7 mouse cellular contexts compared by ENCODE assay signal in genomic region chr6:88445661-88446060, GRCm38 (mm10). TPM values are rescaled to one million over a fixed set of nuclear protein-coding genes. Genes with fewer than 3 reads are reported as not detected.
DNase-seq lines count a peak whose midpoint lies in the region; ATAC-seq lines count a peak whose summit lies in the region.

No protein-coding gene starts in this region.

- H3K27me3 ChIP-seq in neural tube, embryonic 11.5 days (ENCODE audit: control insufficient read depth, insufficient read depth, low read length) = no peaks in the 10 kb centered on the region
- no peaks in the 10 kb centered on the region for H3K27me3 ChIP-seq in embryonic facial prominence, embryonic 15.5 days
- no peaks in the 10 kb centered on the region for H3K27me3 ChIP-seq in liver, embryonic 11.5 days (replicated peaks; ENCODE audit: control insufficient read depth, insufficient read depth, low read length)
- H3K27me3 ChIP-seq in stomach, embryonic 16.5 days (ENCODE audit: control insufficient read depth, insufficient read depth, low read length) = no peaks in the 10 kb centered on the region

- no peaks in the 10 kb centered on the region for H3K9me3 ChIP-seq in neural tube, embryonic 11.5 days (ENCODE audit: control insufficient read depth, low read length)
- no peaks in the 10 kb centered on the region for H3K9me3 ChIP-seq in embryonic facial prominence, embryonic 15.5 days (replicated peaks)
- H3K9me3 ChIP-seq in liver, embryonic 11.5 days (ENCODE audit: control insufficient read depth, low read length) = no peaks in the 10 kb centered on the region
- H3K9me3 ChIP-seq in stomach, embryonic 16.5 days (replicated peaks; ENCODE audit: control insufficient read depth, low read length) = no peaks in the 10 kb centered on the region

- no peak for ATAC-seq in neural tube, embryonic 11.5 days (ENCODE audit: insufficient read depth, low FRiP score, low TSS enrichment)
- no peak for ATAC-seq in embryonic facial prominence, embryonic 15.5 days (ENCODE audit: insufficient number of reproducible peaks, low FRiP score, low TSS enrichment, low read depth)
- ATAC-seq in liver, embryonic 11.5 days (replicated peaks; ENCODE audit: low FRiP score) = no peak
- ATAC-seq in stomach, embryonic 16.5 days (ENCODE audit: insufficient read depth, low FRiP score) = no peak

- peak overlapping the region; percentile 86 for H3K9ac ChIP-seq in neural tube, embryonic 11.5 days (ENCODE audit: low read length)
- H3K9ac ChIP-seq in embryonic facial prominence, embryonic 15.5 days = peak overlapping the region; percentile 67
- H3K9ac ChIP-seq in liver, embryonic 11.5 days (ENCODE audit: low read depth, low read length) = peak overlapping the region; percentile 92
- H3K9ac ChIP-seq in stomach, embryonic 16.5 days (ENCODE audit: low read length) = peak overlapping the region; percentile 86

- 14% methylated on average over 5 of the region's 5 CpGs for WGBS in neural tube, embryonic 11.5 days
- whole genome bisulfite sequencing in embryonic facial prominence, embryonic 15.5 days = 11% methylated on average over 5 of the region's 5 CpGs
- WGBS in liver, embryonic 11.5 days = 4% methylated on average over 5 of the region's 5 CpGs
- 10% methylated on average over 5 of the region's 5 CpGs for WGBS in stomach, embryonic 16.5 days

- no peaks in the 10 kb centered on the region for H3K36me3 ChIP-seq in neural tube, embryonic 11.5 days (ENCODE audit: control insufficient read depth, insufficient read depth, low read length)
- H3K36me3 ChIP-seq in embryonic facial prominence, embryonic 15.5 days = no peaks in the 10 kb centered on the region
- H3K36me3 ChIP-seq in liver, embryonic 11.5 days (ENCODE audit: control insufficient read depth, insufficient read depth, low read length) = no peaks in the 10 kb centered on the region
- H3K36me3 ChIP-seq in stomach, embryonic 16.5 days (ENCODE audit: control insufficient read depth, insufficient read depth, low read length) = no peaks in the 10 kb centered on the region

- H3K27ac ChIP-seq in neural tube, embryonic 11.5 days (ENCODE audit: low read depth, low read length) = no peak overlapping the region
- 0 out of 2 replicates have a peak overlapping the region, but pooled peaks have one; percentile 78 for H3K27ac ChIP-seq in embryonic facial prominence, embryonic 15.5 days (replicated peaks)
- peak overlapping the region; percentile 77; the same call in 1 of the 2 replicates for H3K27ac ChIP-seq in liver, embryonic 11.5 days (ENCODE audit: low read depth, low read length)
- H3K27ac ChIP-seq in stomach, embryonic 16.5 days (ENCODE audit: low read length) = no peak overlapping the region

- peak overlapping the region; percentile 80 for H3K4me3 ChIP-seq in neural tube, embryonic 11.5 days (ENCODE audit: low read depth, low read length)
- peak overlapping the region; percentile 72 for H3K4me3 ChIP-seq in embryonic facial prominence, embryonic 15.5 days (replicated peaks)
- peak overlapping the region; percentile 90 for H3K4me3 ChIP-seq in liver, embryonic 11.5 days (ENCODE audit: low read depth, low read length)
- peak overlapping the region; percentile 78 for H3K4me3 ChIP-seq in stomach, embryonic 16.5 days (replicated peaks; ENCODE audit: low read length)

- peaks cover 7% of the 10 kb centered on the region; the same call in 1 of the 2 replicates for H3K4me1 ChIP-seq in neural tube, embryonic 11.5 days (ENCODE audit: control insufficient read depth, insufficient read depth, low read length)
- peaks cover 20% of the 10 kb centered on the region; the same call in 1 of the 2 replicates for H3K4me1 ChIP-seq in embryonic facial prominence, embryonic 15.5 days
- H3K4me1 ChIP-seq in liver, embryonic 11.5 days (replicated peaks; ENCODE audit: control insufficient read depth, insufficient read depth, low read length) = peaks cover 9% of the 10 kb centered on the region
- no peaks in the 10 kb centered on the region; the same call in 1 of the 2 replicates for H3K4me1 ChIP-seq in stomach, embryonic 16.5 days (ENCODE audit: control insufficient read depth, insufficient read depth, low read length)

- H3K4me2 ChIP-seq in neural tube, embryonic 11.5 days (ENCODE audit: low read depth) = peak overlapping the region; percentile 83
- H3K4me2 ChIP-seq in embryonic facial prominence, embryonic 15.5 days (replicated peaks) = peak overlapping the region; percentile 66
- H3K4me2 ChIP-seq in liver, embryonic 11.5 days = peak overlapping the region; percentile 80
- H3K4me2 ChIP-seq in stomach, embryonic 16.5 days (ENCODE audit: low read depth, low read length) = peak overlapping the region; percentile 71

- no peak for DNase-seq in neural tube, embryonic 11.5 days (ENCODE audit: low spot score)
- DNase-seq in neural tube, embryonic 10.5 days (ENCODE audit: extremely low spot score, low spot score) = no peak
- DNase-seq in liver, embryonic 11.5 days (ENCODE audit: low spot score) = no peak
- no peak for DNase-seq in spleen, postnatal 36 days (ENCODE audit: low spot score in 2 of 2)
- no peak for DNase-seq in kidney, adult 8-10 months

RNA-seq across cellular contexts. Expression of gene Eefsec, which starts 0.7 kb away (rescaled TPM):
- polyA plus RNA-seq in neural tube, embryonic 11.5 days (2014; fragmentation: Nextera tagmentation; extraction: Ambion mirVana) = 39.0 and 42.2 TPM in 2 replicates
- 36.2 and 37.4 TPM in 2 replicates for polyA plus RNA-seq in embryonic facial prominence, embryonic 15.5 days (2015; fragmentation: Nextera tagmentation; extraction: Ambion mirVana)
- 46.1 and 46.7 TPM in 2 replicates for polyA plus RNA-seq in liver, embryonic 11.5 days (2014; fragmentation: Nextera tagmentation; extraction: Ambion mirVana)
- 29.7 and 37.5 TPM in 2 replicates for polyA plus RNA-seq in stomach, embryonic 16.5 days (2015; fragmentation: Nextera tagmentation; extraction: Ambion mirVana)

RNA-seq across cellular contexts. Expression of gene Ruvbl1, which starts 19.5 kb away (rescaled TPM):
- polyA plus RNA-seq in neural tube, embryonic 11.5 days (2014; fragmentation: Nextera tagmentation; extraction: Ambion mirVana) = 166 and 170 TPM in 2 replicates
- 131 and 134 TPM in 2 replicates for polyA plus RNA-seq in embryonic facial prominence, embryonic 15.5 days (2015; fragmentation: Nextera tagmentation; extraction: Ambion mirVana)
- 212 and 235 TPM in 2 replicates for polyA plus RNA-seq in liver, embryonic 11.5 days (2014; fragmentation: Nextera tagmentation; extraction: Ambion mirVana)
- polyA plus RNA-seq in stomach, embryonic 16.5 days (2015; fragmentation: Nextera tagmentation; extraction: Ambion mirVana) = 97.9 and 106 TPM in 2 replicates

Comparison
In these comparisons a context has a peak if more than half of its experiments do, and no peak if none do; other contexts are left out.
1. H3K27ac ChIP-seq: peak in embryonic facial prominence, embryonic 15.5 days (single experiment) and liver, embryonic 11.5 days (single experiment); none in neural tube, embryonic 11.5 days (single experiment) and stomach, embryonic 16.5 days (single experiment).
2. Peak in every context shown above with its lines, with median percentiles within 50 percentile points of each other: H3K4me2 ChIP-seq, H3K4me3 ChIP-seq and H3K9ac ChIP-seq.